Comparison of ENCODE assay signal across 8 mouse cellular contexts in the genomic region with DNA sequence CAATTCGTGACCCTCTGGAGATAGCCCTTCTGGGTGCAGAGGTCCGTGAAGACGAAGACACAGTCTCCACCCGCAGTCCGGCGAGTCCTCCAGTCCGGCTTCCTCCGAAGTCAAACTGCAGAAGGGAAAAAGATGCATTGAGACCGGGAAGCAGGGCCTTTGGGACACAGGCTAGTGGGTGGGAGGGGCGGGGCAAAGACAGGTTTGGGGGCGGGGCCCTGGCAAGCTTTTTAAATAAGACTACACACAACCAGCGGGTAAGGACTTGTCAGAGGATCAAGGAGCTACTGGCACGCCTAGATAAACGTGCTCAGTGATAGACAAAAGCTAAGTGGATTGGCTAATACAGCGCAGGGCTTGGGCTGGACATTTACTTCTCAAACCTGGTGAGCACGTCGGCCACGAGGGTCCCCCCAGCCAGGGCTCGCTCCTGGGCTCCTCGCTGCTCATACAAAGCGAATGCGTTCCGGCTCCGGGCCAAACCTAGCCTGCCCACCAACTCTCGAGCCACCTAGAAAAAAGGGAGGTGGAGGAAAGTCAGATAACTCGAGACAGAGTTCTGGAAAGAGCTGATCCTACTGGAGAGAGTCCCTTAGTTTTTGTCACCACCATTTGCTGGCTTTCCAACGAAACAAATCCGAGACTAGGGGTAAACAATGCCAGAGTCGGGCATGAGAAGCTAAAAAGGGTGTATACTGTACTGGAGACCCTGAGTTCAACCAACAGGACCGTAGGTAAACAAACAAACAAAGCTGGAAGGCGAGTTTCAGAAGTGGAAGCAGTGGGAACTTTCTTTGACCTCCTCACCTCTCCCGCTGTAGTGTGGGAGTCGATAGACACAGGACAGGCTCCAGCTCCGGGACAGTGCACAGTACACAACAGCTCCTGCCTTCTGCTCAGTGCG. TPM values are rescaled to one million over a fixed set of nuclear protein-coding genes. Genes with fewer than 3 reads are reported as not detected.
DNase-seq lines count a peak whose midpoint lies in the region; ATAC-seq lines count a peak whose summit lies in the region.

No protein-coding gene starts in this region.

- H3K36me3 ChIP-seq in midbrain, embryonic 10.5 days = peaks cover 24% of the 10 kb centered on the region
- peaks cover 12% of the 10 kb centered on the region; the same call in 1 of the 2 replicates for H3K36me3 ChIP-seq in midbrain, embryonic 16.5 days (ENCODE audit: control insufficient read depth, insufficient read depth, low read length)
- peaks cover 34% of the 10 kb centered on the region for H3K36me3 ChIP-seq in limb, embryonic 13.5 days
- peaks cover 31% of the 10 kb centered on the region for H3K36me3 ChIP-seq in stomach, embryonic 16.5 days (ENCODE audit: control insufficient read depth, insufficient read depth, low read length)

- H3K4me1 ChIP-seq in midbrain, embryonic 10.5 days = peaks cover 44% of the 10 kb centered on the region
- H3K4me1 ChIP-seq in midbrain, embryonic 16.5 days (ENCODE audit: control insufficient read depth, insufficient read depth, low read length) = peaks cover 12% of the 10 kb centered on the region
- peaks cover 26% of the 10 kb centered on the region for H3K4me1 ChIP-seq in limb, embryonic 13.5 days
- peaks cover 30% of the 10 kb centered on the region for H3K4me1 ChIP-seq in stomach, embryonic 16.5 days (ENCODE audit: control insufficient read depth, insufficient read depth, low read length)

- peaks cover 94% of the 10 kb centered on the region for H3K27me3 ChIP-seq in midbrain, embryonic 10.5 days (ENCODE audit: low read depth, poor library complexity, severe bottlenecking)
- peaks cover 68% of the 10 kb centered on the region for H3K27me3 ChIP-seq in midbrain, embryonic 16.5 days (ENCODE audit: control insufficient read depth, insufficient read depth, low read depth, low read length)
- H3K27me3 ChIP-seq in limb, embryonic 13.5 days = peaks cover 94% of the 10 kb centered on the region
- no peaks in the 10 kb centered on the region; the same call in 1 of the 2 replicates for H3K27me3 ChIP-seq in stomach, embryonic 16.5 days (ENCODE audit: control insufficient read depth, insufficient read depth, low read length)

- no peak overlapping the region for H3K9ac ChIP-seq in midbrain, embryonic 16.5 days (ENCODE audit: low read depth, low read length)
- H3K9ac ChIP-seq in limb, embryonic 13.5 days = peak overlapping the region; percentile 65; the same call in 1 of the 2 replicates
- peak overlapping the region; percentile 34; the same call in 1 of the 2 replicates for H3K9ac ChIP-seq in stomach, embryonic 16.5 days (ENCODE audit: low read length)

- no peak overlapping the region for H3K4me2 ChIP-seq in midbrain, embryonic 16.5 days (ENCODE audit: low read length)
- peak overlapping the region; percentile 76 for H3K4me2 ChIP-seq in limb, embryonic 13.5 days (replicated peaks)
- peak overlapping the region; percentile 49 for H3K4me2 ChIP-seq in stomach, embryonic 16.5 days (ENCODE audit: low read depth, low read length)

- ATAC-seq in midbrain, embryonic 16.5 days = no peak
- no peak for ATAC-seq in limb, embryonic 13.5 days (ENCODE audit: low FRiP score, low read depth)
- peak; percentile 68 for ATAC-seq in stomach, embryonic 16.5 days (ENCODE audit: insufficient read depth, low FRiP score)

- peak; percentile 44 for DNase-seq in cerebellum, adult 9-11 months
- no peak for DNase-seq in cerebellum, adult 8-10 months
- peak; percentile 39 for DNase-seq in midbrain, embryonic 10.5 days (ENCODE audit: low spot score)
- no peak for DNase-seq in right cerebral cortex, adult 18-20 months
- no peak for DNase-seq in ovary, adult 18-20 months (ENCODE audit: low spot score)

- H3K4me3 ChIP-seq in midbrain, embryonic 10.5 days = peak overlapping the region; percentile 50
- no peak overlapping the region for H3K4me3 ChIP-seq in midbrain, embryonic 16.5 days (ENCODE audit: low read depth, low read length)
- peak overlapping the region; percentile 45 for H3K4me3 ChIP-seq in limb, embryonic 13.5 days
- peak overlapping the region; percentile 38 for H3K4me3 ChIP-seq in stomach, embryonic 16.5 days (replicated peaks; ENCODE audit: low read length)

- WGBS in midbrain, embryonic 10.5 days = 5% methylated on average over 35 of the region's 35 CpGs
- WGBS in midbrain, embryonic 16.5 days = 23% methylated on average over 35 of the region's 35 CpGs
- WGBS in limb, embryonic 13.5 days = 14% methylated on average over 35 of the region's 35 CpGs
- WGBS in stomach, embryonic 16.5 days = 48% methylated on average over 35 of the region's 35 CpGs

- no peak overlapping the region for H3K27ac ChIP-seq in midbrain, embryonic 10.5 days (replicated peaks)
- no peak overlapping the region for H3K27ac ChIP-seq in midbrain, embryonic 16.5 days (ENCODE audit: low read length)
- no peak overlapping the region for H3K27ac ChIP-seq in limb, embryonic 13.5 days
- peak overlapping the region; percentile 81 for H3K27ac ChIP-seq in stomach, embryonic 16.5 days (ENCODE audit: low read length)

- H3K9me3 ChIP-seq in midbrain, embryonic 10.5 days (replicated peaks) = no peaks in the 10 kb centered on the region
- H3K9me3 ChIP-seq in midbrain, embryonic 16.5 days (replicated peaks; ENCODE audit: control insufficient read depth, low read length, poor library complexity, severe bottlenecking) = no peaks in the 10 kb centered on the region
- H3K9me3 ChIP-seq in limb, embryonic 13.5 days = no peaks in the 10 kb centered on the region
- no peaks in the 10 kb centered on the region for H3K9me3 ChIP-seq in stomach, embryonic 16.5 days (replicated peaks; ENCODE audit: control insufficient read depth, low read length)

RNA-seq across cellular contexts. Expression of a gene that starts 5.4 kb away (rescaled TPM):
- 0.28 and 0.43 TPM in 2 replicates for polyA plus RNA-seq in midbrain, embryonic 10.5 days (2016; fragmentation: Nextera tagmentation; extraction: Ambion mirVana)
- 4.2 and 4.7 TPM in 2 replicates for polyA plus RNA-seq in midbrain, embryonic 16.5 days (2015; fragmentation: Nextera tagmentation; extraction: Ambion mirVana)
- 0.27 and 0.46 TPM in 2 replicates for polyA plus RNA-seq in limb, embryonic 13.5 days (2015; fragmentation: Nextera tagmentation; extraction: Ambion mirVana)
- polyA plus RNA-seq in stomach, embryonic 16.5 days (2015; fragmentation: Nextera tagmentation; extraction: Ambion mirVana) = 2.3 and 2.6 TPM in 2 replicates

RNA-seq across cellular contexts. Expression of a gene that starts 6.2 kb away (rescaled TPM):
- polyA plus RNA-seq in midbrain, embryonic 10.5 days (2016; fragmentation: Nextera tagmentation; extraction: Ambion mirVana) = 4.5 and 5.6 TPM in 2 replicates
- 6.5 and 7.6 TPM in 2 replicates for polyA plus RNA-seq in midbrain, embryonic 16.5 days (2015; fragmentation: Nextera tagmentation; extraction: Ambion mirVana)
- polyA plus RNA-seq in limb, embryonic 13.5 days (2015; fragmentation: Nextera tagmentation; extraction: Ambion mirVana) = 6.6 and 7.3 TPM in 2 replicates
- 17.6 and 18.7 TPM in 2 replicates for polyA plus RNA-seq in stomach, embryonic 16.5 days (2015; fragmentation: Nextera tagmentation; extraction: Ambion mirVana)

RNA-seq across cellular contexts. Expression of a gene that starts 9.2 kb away (rescaled TPM):
- 2.1 and 3.9 TPM in 2 replicates for polyA plus RNA-seq in midbrain, embryonic 10.5 days (2016; fragmentation: Nextera tagmentation; extraction: Ambion mirVana)
- 62.9 and 71.4 TPM in 2 replicates for polyA plus RNA-seq in midbrain, embryonic 16.5 days (2015; fragmentation: Nextera tagmentation; extraction: Ambion mirVana)
- polyA plus RNA-seq in limb, embryonic 13.5 days (2015; fragmentation: Nextera tagmentation; extraction: Ambion mirVana) = 7.3 and 7.4 TPM in 2 replicates
- 3.9 and 4.6 TPM in 2 replicates for polyA plus RNA-seq in stomach, embryonic 16.5 days (2015; fragmentation: Nextera tagmentation; extraction: Ambion mirVana)

RNA-seq across cellular contexts. Expression of a gene that starts 10.3 kb away (rescaled TPM):
- 0.17 and 0.20 TPM in 2 replicates for polyA plus RNA-seq in midbrain, embryonic 10.5 days (2016; fragmentation: Nextera tagmentation; extraction: Ambion mirVana)
- 0.47 and 0.62 TPM in 2 replicates for polyA plus RNA-seq in midbrain, embryonic 16.5 days (2015; fragmentation: Nextera tagmentation; extraction: Ambion mirVana)
- 0.10 TPM in 1 of 2 replicates, not detected in the other for polyA plus RNA-seq in limb, embryonic 13.5 days (2015; fragmentation: Nextera tagmentation; extraction: Ambion mirVana)
- polyA plus RNA-seq in stomach, embryonic 16.5 days (2015; fragmentation: Nextera tagmentation; extraction: Ambion mirVana) = 0.26 and 0.43 TPM in 2 replicates

RNA-seq across cellular contexts. Expression of a gene that starts 45.2 kb away (rescaled TPM):
- 131 and 135 TPM in 2 replicates for polyA plus RNA-seq in midbrain, embryonic 10.5 days (2016; fragmentation: Nextera tagmentation; extraction: Ambion mirVana)
- 72.6 and 75.0 TPM in 2 replicates for polyA plus RNA-seq in midbrain, embryonic 16.5 days (2015; fragmentation: Nextera tagmentation; extraction: Ambion mirVana)
- 70.5 and 71.1 TPM in 2 replicates for polyA plus RNA-seq in limb, embryonic 13.5 days (2015; fragmentation: Nextera tagmentation; extraction: Ambion mirVana)
- polyA plus RNA-seq in stomach, embryonic 16.5 days (2015; fragmentation: Nextera tagmentation; extraction: Ambion mirVana) = 63.0 and 63.5 TPM in 2 replicates

Comparison
In these comparisons a context has a peak if more than half of its experiments do, and no peak if none do; other contexts are left out.
1. DNase-seq: peak in cerebellum, adult 9-11 months (single experiment) and midbrain, embryonic 10.5 days (single experiment); none in cerebellum, adult 8-10 months (single experiment), right cerebral cortex, adult 18-20 months (single experiment) and ovary, adult 18-20 months (single experiment).